Mouse (Mus musculus) limb, embryonic 13.5 days (tissue): Measurements from ENCODE around the gene Macrod1. TPM values are rescaled to one million over a fixed set of nuclear protein-coding genes. Genes with fewer than 3 reads are reported as not detected.

Experiments
- ATAC-seq: fragments of 200-750 bp; cut with Nextera tagmentation; 2 replicates; pipeline ENCODE4 v1.8.0; 2017; ENCODE audit warnings: low read depth, moderate number of reproducible peaks, moderate TSS enrichment; ENCODE audit not compliant: low FRiP score
- H3K27ac ChIP-seq: fragments of 300-500 bp; sonication (generic); 2 replicates; pipeline ENCODE4 v1.5.1; 2015; ENCODE audit warnings: inconsistent platforms, mild to moderate bottlenecking, moderate library complexity
- H3K27me3 ChIP-seq: fragments of 300-500 bp; sonication (generic); 2 replicates; pipeline ENCODE4 v1.6.1; 2015; ENCODE audit warnings: mild to moderate bottlenecking, inconsistent platforms
- H3K36me3 ChIP-seq: fragments of 300-500 bp; sonication (generic); 2 replicates; pipeline ENCODE4 v1.6.1; 2015; ENCODE audit warnings: inconsistent platforms, mild to moderate bottlenecking, moderate library complexity
- H3K4me1 ChIP-seq: fragments of 300-500 bp; sonication (generic); 2 replicates; pipeline ENCODE4 v1.6.1; 2015; ENCODE audit warnings: inconsistent platforms
- H3K4me2 ChIP-seq: fragments of 300-500 bp; sonication (generic); replicated peaks from 2 replicates; pipeline ENCODE4 v1.6.1; 2015; ENCODE audit warnings: inconsistent platforms, mild to moderate bottlenecking, moderate library complexity
- H3K4me3 ChIP-seq: fragments of 300-500 bp; sonication (generic); 2 replicates; pipeline ENCODE4 v1.5.1; 2015; ENCODE audit warnings: moderate library complexity, mild to moderate bottlenecking, inconsistent platforms
- H3K9ac ChIP-seq: fragments of 300-500 bp; sonication (generic); 2 replicates; pipeline ENCODE4 v1.6.1; 2015; ENCODE audit warnings: mild to moderate bottlenecking, inconsistent platforms
- H3K9me3 ChIP-seq: fragments of 300-500 bp; sonication (generic); 2 replicates; pipeline ENCODE4 v1.6.1; 2016; ENCODE audit warnings: inconsistent platforms
- WGBS: fragments of 180-500 bp; shearing (Covaris S2); methylation state at CpG from one replicate; pipeline ENCODE4 v1.1.7; 2015; 5-methylcytosine and 5-hydroxymethylcytosine counted together
- polyA plus RNA-seq: library from polyadenylated mRNA; unstranded; fragments of >200 nt; fragmentation: Nextera tagmentation; extraction: Ambion mirVana; gene quantifications from 2 replicates; pipeline ENCODE4 v1.2.1, GENCODE M21; 2015

The Macrod1 gene
- polyA plus RNA-seq, 1 experiment from 2014 or later: 13.3 TPM

- peaks cover 48% of the 10 kb centered on the region for H3K4me1 ChIP-seq
- peak overlapping the region; percentile 44; the same call in 1 of the 2 replicates for H3K27ac ChIP-seq
- no peaks in the 10 kb centered on the region for H3K9me3 ChIP-seq
- 0 out of 2 replicates have a peak overlapping the region, but pooled peaks have one; percentile 39 for H3K9ac ChIP-seq
- 24% methylated on average over 10 of the region's 10 CpGs for WGBS
- peaks cover 48% of the 10 kb centered on the region for H3K27me3 ChIP-seq
- H3K4me2 ChIP-seq: no peak overlapping the region
- no peak overlapping the region for H3K4me3 ChIP-seq
- H3K36me3 ChIP-seq: peaks cover 7% of the 10 kb centered on the region; the same call in 1 of the 2 replicates
- no peak for ATAC-seq
Observed at GRCm38 (mm10) chr19:7090369-7091064, 33.9 kb downstream of the Macrod1 start.

- peaks cover 48% of the 10 kb centered on the region for H3K4me1 ChIP-seq
- no peak overlapping the region for H3K4me3 ChIP-seq
- H3K9ac ChIP-seq: no peak overlapping the region
- ATAC-seq: no peak
- WGBS: 77% methylated on average over 10 of the region's 10 CpGs
- H3K27ac ChIP-seq: no peak overlapping the region
- no peak overlapping the region for H3K4me2 ChIP-seq
- no peaks in the 10 kb centered on the region for H3K9me3 ChIP-seq
- peaks cover 7% of the 10 kb centered on the region; the same call in 1 of the 2 replicates for H3K36me3 ChIP-seq
- peaks cover 48% of the 10 kb centered on the region for H3K27me3 ChIP-seq
Observed at GRCm38 (mm10) chr19:7091448-7092050, 34.9 kb downstream of the Macrod1 start.

- H3K4me1 ChIP-seq: peaks cover 46% of the 10 kb centered on the region
- H3K9ac ChIP-seq: no peak overlapping the region
- ATAC-seq: no peak
- H3K27ac ChIP-seq: no peak overlapping the region
- H3K36me3 ChIP-seq: peaks cover 7% of the 10 kb centered on the region; the same call in 1 of the 2 replicates
- H3K4me3 ChIP-seq: no peak overlapping the region
- peaks cover 54% of the 10 kb centered on the region for H3K27me3 ChIP-seq
- no peaks in the 10 kb centered on the region for H3K9me3 ChIP-seq
- H3K4me2 ChIP-seq: no peak overlapping the region
- 53% methylated on average over 5 of the region's 5 CpGs for WGBS
Observed at GRCm38 (mm10) chr19:7092756-7093155, 36.1 kb downstream of the Macrod1 start.

- H3K27me3 ChIP-seq: peaks cover 66% of the 10 kb centered on the region
- no peak overlapping the region for H3K27ac ChIP-seq
- H3K4me1 ChIP-seq: peaks cover 23% of the 10 kb centered on the region
- ATAC-seq: no peak
- no peak overlapping the region for H3K4me3 ChIP-seq
- no peak overlapping the region for H3K4me2 ChIP-seq
- H3K9me3 ChIP-seq: no peaks in the 10 kb centered on the region
- H3K36me3 ChIP-seq: peaks cover 7% of the 10 kb centered on the region; the same call in 1 of the 2 replicates
- H3K9ac ChIP-seq: no peak overlapping the region
- 56% methylated on average over 3 of the region's 3 CpGs for WGBS
Observed at GRCm38 (mm10) chr19:7099620-7100155, 43.1 kb downstream of the Macrod1 start.

GRCm38 (mm10) chr19:7102039-7102438 is 45.4 kb downstream of the Macrod1 start:
- H3K4me2 ChIP-seq: no peak overlapping the region
- H3K27me3 ChIP-seq: peaks cover 57% of the 10 kb centered on the region
- H3K9me3 ChIP-seq: no peaks in the 10 kb centered on the region
- no peak overlapping the region for H3K9ac ChIP-seq
- H3K36me3 ChIP-seq: no peaks in the 10 kb centered on the region
- H3K4me3 ChIP-seq: no peak overlapping the region
- WGBS: 89% methylated on average over 10 of the region's 10 CpGs
- H3K4me1 ChIP-seq: peaks cover 39% of the 10 kb centered on the region
- H3K27ac ChIP-seq: no peak overlapping the region
- no peak for ATAC-seq

GRCm38 (mm10) chr19:7103349-7103992 is 46.9 kb downstream of the Macrod1 start:
- Histone ChIP-seq H3K4me1 (peaks cover 45% of the 10 kb centered on the region), H3K4me3 (peak overlapping the region; percentile 16), H3K36me3 (no peaks in the 10 kb centered on the region), H3K9me3 (no peaks in the 10 kb centered on the region), H3K27ac (peak overlapping the region; percentile 65; the same call in 1 of the 2 replicates), H3K27me3 (peaks cover 48% of the 10 kb centered on the region), H3K4me2 (peak overlapping the region; percentile 56), H3K9ac (peak overlapping the region; percentile 54)
- ATAC-seq: peak; percentile 38; the same call in 1 of the 2 replicates
- WGBS: 56% methylated on average over 4 of the region's 4 CpGs

GRCm38 (mm10) chr19:7103993-7104401 is 47.4 kb downstream of the Macrod1 start:
- H3K9ac ChIP-seq: peak overlapping the region; percentile 54
- ATAC-seq: peak; percentile 76; the same call in 1 of the 2 replicates

GRCm38 (mm10) chr19:7105544-7105943 is 48.9 kb downstream of the Macrod1 start, which contains the start of gene Flrt1:
Flrt1 (minus strand) TSS chr19:7105729.
- Histone ChIP-seq H3K36me3 (no peaks in the 10 kb centered on the region), H3K4me2 (0 out of 2 replicates have a peak within 1 kb of the TSS, but pooled peaks have one; percentile 56), H3K9me3 (no peaks in the 10 kb centered on the region), H3K27me3 (peaks cover 50% of the 10 kb centered on the region), H3K9ac (no peak within 1 kb of the TSS), H3K4me3 (no peak within 1 kb of the TSS), H3K4me1 (peaks cover 65% of the 10 kb centered on the region), H3K27ac (peak within 1 kb of the TSS; percentile 65)
- 49% methylated on average over 9 of the region's 9 CpGs for WGBS
- ATAC-seq: no peak

More at GRCm38 (mm10) chr19:7103993-7104401, 47.4 kb downstream of the Macrod1 start:
- Histone ChIP-seq H3K4me2 (peak overlapping the region; percentile 56), H3K27ac (peak overlapping the region; percentile 65; the same call in 1 of the 2 replicates), H3K4me1 (peaks cover 49% of the 10 kb centered on the region), H3K27me3 (peaks cover 48% of the 10 kb centered on the region), H3K36me3 (no peaks in the 10 kb centered on the region), H3K4me3 (peak overlapping the region; percentile 16), H3K9me3 (no peaks in the 10 kb centered on the region)
- WGBS: 4% methylated on average over 19 of the region's 19 CpGs

GRCm38 (mm10) chr19:7106566-7106965 is 50.0 kb downstream of the Macrod1 start:
- Histone ChIP-seq H3K9ac (no peak overlapping the region), H3K27me3 (peaks cover 50% of the 10 kb centered on the region), H3K9me3 (no peaks in the 10 kb centered on the region), H3K4me1 (peaks cover 75% of the 10 kb centered on the region), H3K27ac (no peak overlapping the region), H3K36me3 (no peaks in the 10 kb centered on the region), H3K4me2 (no peak overlapping the region), H3K4me3 (no peak overlapping the region)
- WGBS: 87% methylated on average over 2 of the region's 2 CpGs
- no peak for ATAC-seq

GRCm38 (mm10) chr19:7107174-7107573 is 50.6 kb downstream of the Macrod1 start:
- Histone ChIP-seq H3K27me3 (peaks cover 52% of the 10 kb centered on the region), H3K4me3 (no peak overlapping the region), H3K36me3 (no peaks in the 10 kb centered on the region), H3K9ac (no peak overlapping the region), H3K4me2 (no peak overlapping the region), H3K27ac (no peak overlapping the region), H3K4me1 (peaks cover 81% of the 10 kb centered on the region), H3K9me3 (no peaks in the 10 kb centered on the region)
- ATAC-seq: no peak
- WGBS: 87% methylated on average over 4 of the region's 4 CpGs

GRCm38 (mm10) chr19:7108114-7108905 is 51.7 kb downstream of the Macrod1 start:
- ATAC-seq: no peak
- Histone ChIP-seq H3K27me3 (peaks cover 50% of the 10 kb centered on the region), H3K9ac (no peak overlapping the region), H3K4me2 (no peak overlapping the region), H3K4me1 (peaks cover 83% of the 10 kb centered on the region), H3K36me3 (no peaks in the 10 kb centered on the region), H3K9me3 (no peaks in the 10 kb centered on the region), H3K27ac (no peak overlapping the region), H3K4me3 (no peak overlapping the region)
- WGBS: 62% methylated on average over 6 of the region's 6 CpGs
